Mouse (Mus musculus) liver, adult 2 months (tissue): Measurements from ENCODE around the gene Chn1.

ENCODE experiments used
- CTCF ChIP-seq: fragments of 200-500 bp; IDR thresholded peaks from 2 replicates; pipeline ENCODE4 v1.5.1; 2011; ENCODE audit warnings: low read depth, low read length, control low read depth
- POLR2A ChIP-seq: fragments of 200-500 bp; IDR thresholded peaks from 2 replicates; pipeline ENCODE4 v1.6.1; 2011; ENCODE audit warnings: low read length, control low read depth; ENCODE audit not compliant: insufficient read depth; ENCODE audit errors: extremely low read depth

DNA sequence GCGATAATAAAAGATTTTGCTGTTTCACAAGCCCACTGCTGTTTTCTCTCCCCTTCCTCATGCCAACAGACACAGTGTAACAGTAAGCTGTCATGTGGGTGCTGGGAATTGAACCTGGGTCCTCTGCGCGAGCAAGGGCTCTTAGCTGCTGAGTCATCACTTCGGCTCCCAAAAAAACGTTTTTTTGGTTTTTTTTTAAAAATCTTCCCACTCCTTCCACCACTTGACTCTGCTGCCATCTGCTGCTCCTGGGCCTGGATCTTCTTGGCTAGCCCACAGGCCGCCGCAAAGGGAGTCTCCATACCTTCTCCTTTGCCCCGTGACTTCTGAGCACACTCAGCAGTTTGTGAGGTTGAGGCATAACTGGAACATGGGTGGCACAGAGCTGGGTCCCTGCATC, 32.5 kb upstream of the Chn1 start:
- TF ChIP-seq CTCF (no peak), POLR2A (no peak)
